Mouse (Mus musculus) left cerebral cortex, postnatal 36 days (tissue): ENCODE measurements at regions not wholly inside any gene's neighbourhood (a gene's known extent, or its start where the extent isn't known, plus 50 kb on each side); places are given as distances from the start of the nearest gene placed in this dataset.

Experiments used
- DNase-seq, 2 experiments: peaks; one replicate each; pipeline ENCODE4 v3.0.0; 2021 to 2022; ENCODE audit warnings: low spot score in 2 of 2, mixed read lengths in 1 of 2
- intact Hi-C: fragments of 180-260 bp; cut with DNase I; formaldehyde crosslinking; loops from one replicate; pipeline ENCODE4 v1.15.1; 2025

DNA sequence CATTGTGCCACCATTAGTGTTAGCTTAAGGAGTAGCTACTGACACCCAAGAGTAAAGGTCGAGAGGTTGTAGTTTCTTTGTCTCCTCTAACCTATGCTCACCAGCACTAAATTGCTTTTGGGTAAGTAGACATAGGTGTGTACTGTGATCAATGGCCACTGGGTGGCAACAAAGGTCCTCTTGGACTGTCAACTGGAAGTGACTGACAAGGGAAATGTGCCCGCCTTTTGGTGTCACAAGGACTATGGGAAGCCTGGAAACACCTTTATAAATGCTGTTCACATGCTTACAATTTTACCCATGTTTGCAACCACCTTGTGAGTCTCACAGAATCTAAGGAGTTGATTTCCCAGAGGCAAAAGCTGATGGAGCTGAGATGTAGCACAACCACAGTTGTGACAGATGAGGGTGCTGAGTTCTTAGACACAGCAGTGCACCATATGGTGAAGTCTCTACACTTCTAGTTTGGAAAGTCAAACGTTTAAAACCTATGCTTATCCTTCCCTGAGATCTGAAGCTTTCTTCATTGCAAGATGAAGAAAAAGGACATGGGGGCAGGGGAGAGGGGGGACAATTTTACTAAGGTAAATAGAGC is 303.2 kb upstream of the Camk1g start:
- intact Hi-C loops = no loop called here

GRCm38 (mm10) chr1:193672681-193673080 is 302.6 kb upstream of the Camk1g start:
- no peak for DNase-seq

More for the DNA sequence above, 303.2 kb upstream of the Camk1g start:
- DNase-seq = no peak

GRCm38 (mm10) chr1:193671816-193672254 is 301.7 kb upstream of the Camk1g start:
- intact Hi-C loops = no loop called here
- no peak for DNase-seq

More at GRCm38 (mm10) chr1:193672681-193673080, 302.6 kb upstream of the Camk1g start:
- intact Hi-C loops = no loop called here

DNA sequence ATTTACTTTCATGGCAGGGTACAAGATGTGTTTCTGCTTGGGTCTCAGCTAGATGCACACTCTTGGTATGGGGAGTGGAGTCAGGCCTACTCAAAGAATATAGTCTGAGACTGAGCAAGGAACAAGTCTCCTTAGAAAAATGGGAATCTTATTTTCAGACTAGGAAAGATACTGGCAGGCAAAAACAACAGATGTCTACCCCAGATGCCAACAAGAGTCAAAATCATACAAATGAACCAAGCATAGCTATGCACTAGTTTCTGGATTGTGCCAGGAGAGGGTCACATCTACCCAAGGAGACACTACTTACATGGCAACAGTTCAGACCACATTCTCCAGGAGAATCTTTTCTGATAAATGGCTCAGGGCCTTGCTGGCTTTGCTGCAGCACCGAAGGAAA is 300.9 kb upstream of the Camk1g start:
- intact Hi-C loops = no loop called here
- DNase-seq = no peak

DNA sequence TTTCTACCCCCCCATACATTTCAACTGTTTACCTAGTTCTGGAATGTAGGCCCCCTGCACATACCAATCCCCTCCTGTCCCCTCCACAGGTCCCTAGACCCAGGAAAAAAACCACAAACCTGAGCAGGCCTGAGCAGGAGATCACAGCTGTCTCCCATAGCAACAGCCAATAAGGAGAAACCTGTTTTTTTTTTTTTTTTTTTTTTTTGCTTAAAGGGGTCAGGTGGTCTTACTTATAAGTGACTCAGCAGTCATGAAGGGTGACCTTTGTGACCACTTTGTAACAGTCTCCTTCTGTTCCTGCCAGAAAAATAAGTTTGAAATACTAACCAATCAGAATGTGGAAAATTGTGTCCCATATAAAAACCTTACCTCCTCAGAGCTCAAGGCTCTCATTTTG is 299.9 kb upstream of the Camk1g start:
- intact Hi-C loops = no loop called here
- no peak for DNase-seq

DNA sequence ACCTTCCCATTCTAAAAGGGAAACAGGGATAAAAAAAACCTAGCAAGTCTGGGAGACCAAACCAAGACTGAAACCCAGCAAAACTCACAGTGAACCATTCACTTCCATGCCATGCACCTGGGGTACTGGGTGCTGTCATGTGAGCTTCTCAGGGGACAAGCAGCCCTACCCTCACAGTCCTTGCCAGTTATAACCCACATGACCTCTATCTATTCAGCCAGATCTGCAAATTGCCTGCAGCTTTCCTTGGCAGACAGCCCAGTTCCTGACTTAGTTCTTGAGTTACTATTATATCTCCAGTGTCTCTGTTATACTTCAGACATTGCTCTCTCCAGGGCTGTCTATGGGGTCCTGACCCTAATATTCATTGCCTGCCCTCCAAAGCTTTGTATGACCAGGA is 298.7 kb upstream of the Camk1g start:
- intact Hi-C loops = no loop called here
- DNase-seq = no peak

DNA sequence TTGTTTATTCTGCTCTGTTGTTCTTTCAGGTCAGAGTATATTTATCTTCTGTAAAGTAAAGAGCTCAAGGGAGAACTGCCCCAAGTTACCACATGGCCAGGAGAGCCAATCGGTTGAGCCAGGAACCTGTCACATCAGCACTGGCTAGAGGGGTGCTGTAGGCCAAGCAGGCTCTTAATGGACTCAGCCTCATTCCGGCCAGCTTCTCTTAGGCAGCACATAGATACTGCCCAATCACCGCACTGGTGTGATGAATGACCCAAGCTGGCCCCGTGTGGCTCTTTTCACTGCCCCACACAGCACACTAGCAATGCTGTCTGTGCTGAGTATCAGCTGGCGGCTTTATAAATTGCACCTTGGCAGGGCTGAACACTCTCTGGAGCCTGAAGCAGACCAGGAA is 295.8 kb upstream of the Camk1g start:
- DNase-seq = no peak
- intact Hi-C loops = no loop called here

GRCm38 (mm10) chr1:193664569-193664968 is 294.5 kb upstream of the Camk1g start:
- intact Hi-C loops = no loop called here
- DNase-seq = no peak

GRCm38 (mm10) chr1:193663587-193663986 is 293.5 kb upstream of the Camk1g start:
- intact Hi-C loops = no loop called here
- DNase-seq = no peak

DNA sequence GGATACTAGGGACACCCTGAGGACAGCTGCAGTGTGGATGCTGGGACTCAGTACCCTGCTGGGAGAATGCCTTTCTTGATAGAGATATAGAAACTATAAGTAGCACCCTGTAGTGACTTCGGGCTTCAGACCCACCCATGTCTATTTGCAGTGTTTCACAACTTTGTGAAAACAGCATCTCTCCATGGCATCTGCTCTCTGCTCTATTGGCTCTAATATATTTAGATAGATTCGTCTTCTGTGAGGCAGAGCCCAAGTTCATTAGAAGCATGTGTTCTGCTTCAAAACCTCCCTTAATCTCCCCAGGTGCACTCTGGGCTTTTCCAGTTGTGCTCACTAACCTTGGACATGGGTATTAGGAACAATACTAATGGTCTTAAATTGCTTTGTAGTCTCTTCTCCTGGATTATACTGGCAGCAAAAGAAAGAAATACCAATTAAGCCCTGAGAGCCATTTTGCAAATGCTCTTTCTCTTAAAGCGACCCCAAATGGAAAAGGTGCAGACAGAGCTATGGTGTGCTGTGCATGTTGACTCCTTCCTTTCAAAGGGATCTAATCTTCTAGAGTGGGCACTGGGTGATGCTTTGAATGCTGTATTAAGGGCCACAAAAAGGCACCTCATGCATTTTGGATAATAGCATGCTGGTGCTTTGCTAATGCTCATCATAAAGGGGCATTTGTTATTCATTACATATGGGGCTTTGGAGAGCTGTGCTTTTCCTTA is 292.2 kb upstream of the Camk1g start:
- no peak for DNase-seq
- intact Hi-C loops = no loop called here

GRCm38 (mm10) chr1:193661377-193661776 is 291.3 kb upstream of the Camk1g start:
- intact Hi-C loops = no loop called here

GRCm38 (mm10) chr1:193655076-193655677 is 285.1 kb upstream of the Camk1g start:
- intact Hi-C loops = no loop called here
- DNase-seq = no peak

More at GRCm38 (mm10) chr1:193661377-193661776, 291.3 kb upstream of the Camk1g start:
- no peak for DNase-seq

GRCm38 (mm10) chr1:193650275-193650674 is 280.2 kb upstream of the Camk1g start:
- no peak for DNase-seq
- intact Hi-C loops = no loop called here

- intact Hi-C loops = no loop called here
- DNase-seq = no peak
Observed at GRCm38 (mm10) chr1:193649400-193649799, 279.3 kb upstream of the Camk1g start.

- intact Hi-C loops = no loop called here
- DNase-seq = no peak
Observed at GRCm38 (mm10) chr1:193647371-193648270, 277.5 kb upstream of the Camk1g start.

- intact Hi-C loops = no loop called here
- DNase-seq = no peak
Observed at GRCm38 (mm10) chr1:193644506-193644905, 274.4 kb upstream of the Camk1g start.

- intact Hi-C loops = no loop called here
- peak; percentile 20 to 34 for DNase-seq
Observed at GRCm38 (mm10) chr1:193636451-193636850, 266.4 kb upstream of the Camk1g start.

DNA sequence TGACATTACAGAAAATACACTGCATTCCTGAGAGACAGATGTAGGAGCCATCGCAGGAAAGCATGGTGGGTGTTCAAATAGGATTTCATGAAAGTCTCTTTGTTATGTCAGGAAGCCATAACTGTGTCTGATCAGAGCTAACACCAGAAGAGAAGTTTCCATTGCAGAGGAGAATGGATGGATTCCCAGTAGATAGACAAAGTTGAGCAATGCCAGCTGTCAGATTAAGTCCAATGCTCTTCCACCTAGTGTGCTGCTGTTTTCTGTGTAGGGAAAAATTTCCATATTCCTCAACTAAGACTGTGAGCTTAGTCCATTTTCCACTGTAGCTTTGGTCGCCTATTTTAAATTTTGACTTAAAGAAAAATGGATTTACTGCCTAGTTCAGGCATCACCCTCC is 262.0 kb upstream of the Camk1g start:
- intact Hi-C loops = loop anchor here (5.0 kb wide), 1 partner anchor 35 kb away; no protein-coding TSS in a partner anchor
- DNase-seq = no peak

- DNase-seq = no peak
- intact Hi-C loops = loop anchor here (5.0 kb wide), 1 partner anchor 33 kb away; no protein-coding TSS in a partner anchor
Observed at GRCm38 (mm10) chr1:193629887-193630286, 259.8 kb upstream of the Camk1g start.
